Mouse (Mus musculus) lung, adult 2 months (tissue): ENCODE measurements around the gene Rfk.

ENCODE experiments used
- CTCF ChIP-seq: fragments of 200-500 bp; IDR thresholded peaks from 2 replicates; pipeline ENCODE4 v1.5.1; 2011; ENCODE audit warnings: mild to moderate bottlenecking, low read length, control low read depth; ENCODE audit not compliant: insufficient read depth
- POLR2A ChIP-seq: fragments of 200-500 bp; IDR thresholded peaks from 2 replicates; pipeline ENCODE4 v1.6.1; 2011; ENCODE audit warnings: low read depth, mild to moderate bottlenecking, control low read depth, low read length, borderline replicate concordance; ENCODE audit errors: extremely low read depth

DNA sequence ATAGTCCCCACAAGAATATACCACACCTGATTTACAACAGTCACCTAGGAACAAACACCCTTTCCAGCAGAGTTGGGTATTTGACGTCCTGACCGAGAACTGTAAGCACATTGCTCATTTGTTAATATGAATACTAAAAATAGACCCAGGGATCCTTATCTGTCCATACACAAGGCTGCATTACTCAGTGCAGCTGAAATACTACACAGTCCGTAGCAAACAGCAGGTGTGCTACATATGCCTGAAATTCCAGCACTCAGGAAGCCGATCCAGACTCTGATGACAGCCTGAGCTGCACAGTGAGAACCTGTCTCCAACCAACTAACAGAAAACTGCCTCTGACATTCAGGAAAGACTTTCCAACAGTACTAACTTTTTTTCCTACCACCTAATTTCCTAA, 39.0 kb upstream of the Rfk start:
- TF ChIP-seq CTCF (no peak), POLR2A (no peak)
